Mouse (Mus musculus) adrenal gland (tissue): ENCODE data around the gene Gramd1b.

Source experiments
- intact Hi-C: fragments of 180-260 bp; cut with DNase I; formaldehyde crosslinking; loops from one replicate; pipeline ENCODE4 v1.15.1; 2025

The Gramd1b gene

GRCm38 (mm10) chr9:40320405-40320804, 210.8 kb downstream of the Gramd1b start:
- intact Hi-C loops, result no loop called here

GRCm38 (mm10) chr9:40318771-40319170, 212.4 kb downstream of the Gramd1b start:
- intact Hi-C loops, result no loop called here

GRCm38 (mm10) chr9:40317735-40318134, 213.4 kb downstream of the Gramd1b start:
- intact Hi-C loops, result no loop called here

- intact Hi-C loops, result no loop called here
These were observed 214.1 kb downstream of the Gramd1b start for GRCm38 (mm10) chr9:40316865-40317660.

- intact Hi-C loops, result no loop called here
These were observed 219.4 kb downstream of the Gramd1b start for GRCm38 (mm10) chr9:40311813-40312212.

- intact Hi-C loops, result no loop called here
These were observed 221.3 kb downstream of the Gramd1b start for GRCm38 (mm10) chr9:40309876-40310275.

- intact Hi-C loops, result no loop called here
These were observed 223.9 kb downstream of the Gramd1b start for GRCm38 (mm10) chr9:40307311-40307710.

GRCm38 (mm10) chr9:40304243-40304642, 226.9 kb downstream of the Gramd1b start:
- intact Hi-C loops, result no loop called here

- intact Hi-C loops, result no loop called here
These were observed 228.8 kb downstream of the Gramd1b start for GRCm38 (mm10) chr9:40302375-40302774.

- intact Hi-C loops, result no loop called here
These were observed 229.7 kb downstream of the Gramd1b start for GRCm38 (mm10) chr9:40301475-40301874.

- intact Hi-C loops, result no loop called here
These were observed 230.9 kb downstream of the Gramd1b start for GRCm38 (mm10) chr9:40300018-40300989.

- intact Hi-C loops, result no loop called here
These were observed 231.9 kb downstream of the Gramd1b start for GRCm38 (mm10) chr9:40299323-40299722.

- intact Hi-C loops, result no loop called here
These were observed 233.2 kb downstream of the Gramd1b start for GRCm38 (mm10) chr9:40297969-40298368.

- intact Hi-C loops, result no loop called here
These were observed 234.9 kb downstream of the Gramd1b start for GRCm38 (mm10) chr9:40296251-40296650.

- intact Hi-C loops, result no loop called here
These were observed 236.3 kb downstream of the Gramd1b start for GRCm38 (mm10) chr9:40294866-40295265.

- intact Hi-C loops, result no loop called here
These were observed 237.0 kb downstream of the Gramd1b start for GRCm38 (mm10) chr9:40294210-40294609.

GRCm38 (mm10) chr9:40293740-40294139, 237.4 kb downstream of the Gramd1b start:
- intact Hi-C loops, result no loop called here

- intact Hi-C loops, result no loop called here
These were observed 237.9 kb downstream of the Gramd1b start for GRCm38 (mm10) chr9:40293286-40293685.

GRCm38 (mm10) chr9:40292475-40292874, 238.7 kb downstream of the Gramd1b start:
- intact Hi-C loops, result no loop called here

- intact Hi-C loops, result loop anchor here (5.0 kb wide), 1 partner anchor 41 kb away; no protein-coding TSS in a partner anchor
These were observed 248.2 kb downstream of the Gramd1b start for GRCm38 (mm10) chr9:40282968-40283367.

- intact Hi-C loops, result no loop called here
These were observed 251.7 kb downstream of the Gramd1b start for GRCm38 (mm10) chr9:40279438-40279837.

- intact Hi-C loops, result no loop called here
These were observed 253.5 kb downstream of the Gramd1b start for GRCm38 (mm10) chr9:40277671-40278070.
